Mouse (Mus musculus): ENCODE data around the gene Dapk2.

- no peak for TF ChIP-seq CTCF (IDR thresholded peaks at IDR 0.05; ENCODE audit: insufficient read depth, low read depth, low read length)
- no peak for TF ChIP-seq POLR2A (IDR thresholded peaks at IDR 0.05; ENCODE audit: insufficient read depth, low read depth, low read length)
Measured at GRCm38 (mm10) chr9:66198533-66198932, 40.5 kb downstream of the Dapk2 start.

Data from olfactory bulb, adult 2 months (tissue).